Mouse (Mus musculus): ENCODE results near the gene Mllt1.

The Mllt1 gene

GRCm38 (mm10) chr17:56935363-56936131, at the start of gene Mllt1:
Mllt1 (minus strand) TSS chr17:56935415.
- DNase-seq, result peak; percentile 98

GRCm38 (mm10) chr17:56984886-56985285, 49.7 kb upstream of the Mllt1 start:
- no peak for DNase-seq

- DNase-seq, result no peak
Observed at GRCm38 (mm10) chr17:56982013-56982412, 46.8 kb upstream of the Mllt1 start, which contains the start of gene Acer1. Acer1 (minus strand) TSS chr17:56982126.

GRCm38 (mm10) chr17:56981049-56981448, 45.8 kb upstream of the Mllt1 start:
- DNase-seq, result no peak

- DNase-seq, result no peak
Observed at GRCm38 (mm10) chr17:56979524-56979923, 44.3 kb upstream of the Mllt1 start.

- no peak for DNase-seq
Observed at GRCm38 (mm10) chr17:56976531-56977390, 41.5 kb upstream of the Mllt1 start.

- DNase-seq, result no peak
Observed at GRCm38 (mm10) chr17:56975391-56975790, 40.2 kb upstream of the Mllt1 start.

GRCm38 (mm10) chr17:56974708-56975240, 39.6 kb upstream of the Mllt1 start:
- no peak for DNase-seq

GRCm38 (mm10) chr17:56973956-56974707, 38.9 kb upstream of the Mllt1 start:
- DNase-seq, result no peak

- no peak for DNase-seq
Observed at GRCm38 (mm10) chr17:56970081-56970480, 34.9 kb upstream of the Mllt1 start.

- no peak for DNase-seq
Observed at GRCm38 (mm10) chr17:56969321-56969720, 34.1 kb upstream of the Mllt1 start.

GRCm38 (mm10) chr17:56963646-56964045, 28.4 kb upstream of the Mllt1 start:
- DNase-seq, result no peak

- DNase-seq, result no peak
Observed at GRCm38 (mm10) chr17:56962642-56963405, 27.6 kb upstream of the Mllt1 start.

GRCm38 (mm10) chr17:56961880-56962279, 26.7 kb upstream of the Mllt1 start:
- DNase-seq, result no peak

GRCm38 (mm10) chr17:56958667-56959066, 23.5 kb upstream of the Mllt1 start:
- no peak for DNase-seq

GRCm38 (mm10) chr17:56957763-56958429, 22.7 kb upstream of the Mllt1 start:
- no peak for DNase-seq

- DNase-seq, result no peak
Observed at GRCm38 (mm10) chr17:56954871-56955270, 19.7 kb upstream of the Mllt1 start.

- DNase-seq, result no peak
Observed at GRCm38 (mm10) chr17:56952639-56953038, 17.4 kb upstream of the Mllt1 start.

GRCm38 (mm10) chr17:56950915-56951314, 15.7 kb upstream of the Mllt1 start:
- peak; percentile 70 for DNase-seq

- no peak for DNase-seq
Observed at GRCm38 (mm10) chr17:56938751-56939150, 3.5 kb upstream of the Mllt1 start.

GRCm38 (mm10) chr17:56936731-56937130, 1.5 kb upstream of the Mllt1 start:
- no peak for DNase-seq

Data from kidney, adult 9 months (tissue).